Mouse (Mus musculus): ENCODE measurements around the gene Zfp563.

Zfp563 gene

GRCm38 (mm10) chr17:33089220-33089949 lies at the start of gene Zfp563:
Zfp563 (plus strand) TSS chr17:33089310.
- peak; percentile 93 for DNase-seq (ENCODE audit: low spot score)

GRCm38 (mm10) chr17:33058791-33059190 lies 30.3 kb upstream of the Zfp563 start:
- DNase-seq (ENCODE audit: low spot score) = no peak

- DNase-seq (ENCODE audit: low spot score) = no peak
Measured at GRCm38 (mm10) chr17:33063001-33063400, 26.1 kb upstream of the Zfp563 start.

- no peak for DNase-seq (ENCODE audit: low spot score)
Measured at GRCm38 (mm10) chr17:33067958-33068357, 21.2 kb upstream of the Zfp563 start, which contains the start of gene 4921501E09Rik. 4921501E09Rik (minus strand) TSS chr17:33068058.

- no peak for DNase-seq (ENCODE audit: low spot score)
Measured at GRCm38 (mm10) chr17:33091630-33092029, 2.5 kb downstream of the Zfp563 start.

- DNase-seq (ENCODE audit: low spot score) = peak; percentile 90
Measured at GRCm38 (mm10) chr17:33092391-33093193, 3.5 kb downstream of the Zfp563 start.

GRCm38 (mm10) chr17:33097396-33097795 lies 8.3 kb downstream of the Zfp563 start:
- DNase-seq (ENCODE audit: low spot score) = no peak

GRCm38 (mm10) chr17:33124546-33124945 lies 35.4 kb downstream of the Zfp563 start:
- no peak for DNase-seq (ENCODE audit: low spot score)

- no peak for DNase-seq (ENCODE audit: low spot score)
Measured at GRCm38 (mm10) chr17:33126257-33126656, 37.1 kb downstream of the Zfp563 start.

GRCm38 (mm10) chr17:33139261-33139820 lies 50.2 kb downstream of the Zfp563 start, which contains the start of gene Morc2b:
Morc2b (minus strand) TSS chr17:33139683.
- DNase-seq (ENCODE audit: low spot score) = no peak

All from yolk sac, embryonic 10.5 days (tissue).